Mouse (Mus musculus) gonadal fat pad, adult 2 months (tissue): ENCODE data around the gene Ccdc87. TPM values are rescaled to one million over a fixed set of nuclear protein-coding genes. Genes with fewer than 3 reads are reported as not detected.
"Not testable (repeated sequence)": the region's sequence is repeated elsewhere in the genome, so short reads cannot be mapped to it uniquely, and the experiment has no call there.

ENCODE experiments used
- DNase-seq: peaks from one replicate; pipeline ENCODE4 v3.0.0-alpha.2; 2012; ENCODE audit warnings: low read depth
- polyA plus RNA-seq: library from polyadenylated mRNA; depleted of rRNA; stranded (reverse); fragments of >200 nt; gene quantifications from 2 replicates; pipeline ENCODE4 v1.2.3, GENCODE M21; 2012; rRNA removed

Ccdc87 gene
- polyA plus RNA-seq, result 0.22 and 0.36 TPM in 2 replicates

DNA sequence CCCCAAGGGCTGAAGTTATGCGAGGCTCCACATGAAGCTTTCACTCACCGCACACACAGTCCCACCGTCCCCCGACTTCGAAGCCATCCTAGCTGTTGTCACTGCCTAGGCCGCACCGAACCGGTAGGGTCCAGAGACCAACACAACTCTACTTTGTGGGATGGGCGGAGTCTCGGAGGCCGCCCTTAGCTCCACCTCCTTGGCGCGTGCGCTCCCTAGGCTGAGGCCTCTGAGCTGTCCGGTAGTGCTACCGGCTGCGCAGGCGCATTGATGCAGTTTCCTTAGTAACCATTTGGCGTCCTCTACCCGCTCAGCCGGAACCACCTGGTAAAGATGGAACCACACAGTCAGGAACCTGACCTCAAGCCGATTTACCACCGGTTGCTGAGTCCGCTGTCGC lies at the start of gene Ccdc87, which contains the start of gene Ccs:
Gene Ccdc87 (plus strand): TSS at position 218 of the 400 bp plus-strand sequence.
Gene Ccs (minus strand): TSS at position 184 of the 400 bp plus-strand sequence.
- DNase-seq, result no peak

DNA sequence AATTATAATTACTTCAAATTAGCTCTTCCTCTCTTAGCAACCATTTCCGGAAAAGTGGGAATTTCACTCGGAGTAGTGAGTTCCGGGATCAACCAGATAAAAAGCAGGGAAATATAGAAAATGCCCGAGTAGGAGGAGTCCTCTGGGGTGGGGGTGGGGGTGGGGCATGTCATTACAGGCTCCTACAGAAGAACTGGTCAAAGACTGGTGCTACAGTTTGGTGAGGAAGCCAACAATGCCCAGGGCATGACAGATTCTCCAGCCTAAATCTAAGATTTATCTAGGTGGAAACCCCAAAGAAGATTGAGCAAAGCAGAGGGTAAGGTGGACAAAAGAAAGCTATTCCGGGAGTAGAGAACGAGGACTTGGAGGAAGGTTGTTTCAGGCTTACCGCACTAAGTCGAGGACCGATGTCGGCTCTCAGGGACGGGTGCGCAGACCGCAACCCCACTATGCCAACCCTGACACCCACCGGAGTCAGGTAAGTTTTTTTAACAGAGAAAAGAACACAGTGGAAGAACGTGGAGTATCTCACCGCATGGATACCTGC lies 45.8 kb upstream of the Ccdc87 start:
- no peak for DNase-seq

DNA sequence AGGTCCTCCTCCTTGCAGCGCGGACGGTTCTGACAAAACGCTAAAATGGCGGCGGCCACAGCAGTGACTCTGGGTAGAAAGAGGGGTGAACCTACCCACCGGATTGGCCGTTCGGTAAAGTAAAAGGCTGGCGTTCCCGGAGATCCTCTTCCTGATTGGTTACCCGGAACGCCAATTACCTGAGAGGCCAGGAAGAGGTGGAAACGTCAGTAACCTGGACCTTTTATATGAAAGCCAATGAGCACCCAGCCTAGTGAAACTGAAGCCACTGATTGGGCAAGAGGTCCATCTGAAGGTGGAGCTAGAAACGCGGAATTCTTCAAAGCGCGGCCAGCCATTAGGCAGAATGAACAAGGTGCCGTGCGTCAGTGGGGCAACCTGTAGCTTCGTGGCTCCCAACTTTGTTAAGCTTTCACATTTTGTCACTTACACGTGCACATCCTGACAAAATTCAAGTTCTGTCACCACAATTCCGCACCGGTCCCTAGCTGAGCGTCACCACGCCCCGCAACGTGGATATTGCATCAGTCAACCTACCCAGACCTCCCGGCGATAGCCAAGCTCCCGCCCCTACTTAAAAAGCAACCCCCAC lies 45.2 kb upstream of the Ccdc87 start, which contains the start of gene Rbm4:
Gene Rbm4 (minus strand): TSS at position 71 of the 592 bp plus-strand sequence.
- peak; percentile 99 for DNase-seq

DNA sequence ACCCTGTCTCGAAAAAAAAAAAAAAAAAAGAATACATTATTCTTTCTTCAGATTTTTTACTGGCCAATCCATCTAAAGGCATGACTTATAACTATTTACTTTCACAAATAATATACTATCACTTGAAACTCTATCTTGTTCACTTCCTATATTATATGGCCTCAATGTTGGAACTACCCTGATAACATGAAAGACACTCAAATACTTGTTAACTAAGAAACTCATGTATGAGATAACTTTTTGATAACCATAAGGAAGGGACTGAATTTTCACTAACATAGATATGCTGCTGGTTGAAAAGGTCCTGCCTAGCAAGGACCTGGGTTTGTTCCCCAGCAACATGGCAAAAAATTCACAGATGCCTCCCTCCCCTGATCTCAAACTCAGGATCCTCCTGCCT lies 43.2 kb upstream of the Ccdc87 start:
- no peak for DNase-seq

DNA sequence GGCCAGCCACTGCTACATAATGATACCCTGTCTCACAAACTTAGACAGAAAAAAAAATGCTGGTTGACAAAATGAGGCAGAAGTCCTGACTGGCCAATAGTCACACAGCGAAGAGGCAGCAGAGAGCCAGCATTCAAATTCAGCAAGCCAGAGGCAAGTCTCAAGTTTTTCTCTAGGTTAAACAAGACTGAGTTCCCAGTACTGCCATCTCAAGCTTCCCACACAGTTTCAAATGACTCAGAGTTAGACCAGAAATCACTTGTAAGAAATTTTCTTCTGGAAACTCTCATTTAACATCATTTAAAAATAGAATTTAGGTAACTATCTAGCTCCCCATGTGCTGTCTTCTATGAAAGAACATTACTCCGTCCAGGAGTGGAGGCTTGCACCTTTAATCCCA lies 41.3 kb upstream of the Ccdc87 start:
- no peak for DNase-seq

DNA sequence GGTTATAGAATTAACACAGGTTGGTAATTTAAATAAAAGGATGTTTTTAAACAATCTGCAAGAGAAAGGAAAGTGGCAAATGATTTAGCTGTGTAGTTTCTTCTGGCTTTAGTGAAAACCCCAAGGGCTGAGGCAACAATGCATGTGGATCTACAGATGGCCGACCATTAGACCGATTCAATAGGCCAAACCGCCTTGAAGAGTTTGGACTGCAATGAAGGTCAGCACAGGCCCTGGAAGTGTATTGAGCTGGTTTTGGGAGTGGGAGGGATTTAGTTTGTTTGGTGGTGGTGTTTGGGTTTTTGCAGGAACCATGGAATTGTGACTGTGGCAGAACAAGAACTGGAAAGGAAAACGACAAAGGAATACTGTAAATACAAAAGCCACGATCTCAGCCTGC lies 40.1 kb upstream of the Ccdc87 start:
- DNase-seq, result no peak

DNA sequence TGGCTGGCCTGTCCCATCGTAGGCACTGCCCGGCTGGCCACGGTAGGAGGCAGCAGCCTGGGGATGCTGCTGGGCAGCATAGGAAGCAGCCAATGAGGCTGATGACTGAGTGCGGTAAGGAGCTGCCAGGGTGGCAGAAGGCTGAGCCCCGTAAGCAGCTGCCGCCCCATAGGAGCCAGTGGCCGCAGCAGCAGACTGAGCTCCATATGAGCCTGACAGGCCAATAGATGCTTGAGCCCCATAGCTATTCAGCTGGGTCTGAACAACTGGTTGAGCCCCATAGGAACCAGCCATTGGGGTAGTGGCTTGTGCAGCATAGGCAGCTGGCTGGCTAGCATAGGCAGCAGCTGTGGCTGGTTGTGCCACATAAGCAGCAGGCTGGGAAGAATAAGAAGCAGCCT lies 36.5 kb upstream of the Ccdc87 start:
- DNase-seq, result no peak

DNA sequence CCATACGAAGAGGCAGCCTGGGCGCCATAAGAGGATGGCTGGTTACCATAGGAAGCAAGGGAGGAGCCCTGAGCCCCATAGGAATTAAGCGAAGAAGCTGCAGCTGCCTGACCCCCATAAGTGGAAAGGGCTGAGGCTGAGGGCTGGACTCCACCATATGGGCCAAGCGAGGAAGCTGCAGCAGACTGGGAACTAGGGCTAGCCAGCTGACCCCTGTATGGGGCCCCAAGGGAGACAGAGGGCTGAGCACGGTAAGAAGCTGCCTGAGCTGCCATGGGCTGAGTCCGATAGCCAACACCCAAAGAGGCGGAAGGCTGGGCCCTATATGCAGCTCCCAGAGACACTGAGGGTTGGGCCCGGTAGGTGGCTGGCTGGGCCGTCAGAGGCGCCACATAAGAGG lies 35.9 kb upstream of the Ccdc87 start:
- DNase-seq, result no peak

DNA sequence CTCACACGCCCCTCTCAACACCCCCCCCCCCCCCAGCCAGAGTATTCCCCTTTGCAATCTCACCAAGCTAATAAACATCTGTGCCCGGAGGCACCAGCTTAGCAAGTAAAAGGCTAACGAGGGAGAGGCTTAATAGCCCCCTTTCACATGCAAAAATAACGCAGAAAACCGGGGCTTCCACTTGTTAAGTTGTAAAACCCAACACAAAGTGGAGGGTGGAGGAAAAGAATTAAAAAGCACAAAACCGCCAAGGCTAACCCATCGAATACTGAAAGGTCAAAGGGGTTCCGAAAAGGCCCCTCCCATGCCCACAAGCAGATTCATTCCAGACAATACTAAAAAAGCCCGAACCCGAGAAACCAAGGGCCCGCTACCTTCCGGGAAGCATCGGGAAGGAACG lies 28.9 kb upstream of the Ccdc87 start:
- no peak for DNase-seq

DNA sequence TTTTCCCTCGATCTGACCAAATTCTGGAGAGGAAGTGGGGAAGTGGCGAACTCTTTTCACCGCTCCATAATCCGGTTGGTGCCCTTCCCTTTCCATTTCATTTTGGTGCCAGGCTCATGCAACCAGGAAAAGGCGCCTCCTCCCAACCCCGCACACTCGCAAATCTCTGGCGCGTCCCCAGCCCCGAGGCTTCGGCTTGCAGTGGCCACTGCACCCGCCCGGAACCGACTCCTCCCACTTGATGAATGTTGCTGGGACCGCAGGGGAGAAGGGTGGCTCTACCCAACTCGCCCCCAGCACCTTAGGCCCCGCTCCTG lies 28.5 kb upstream of the Ccdc87 start:
- DNase-seq, result no peak

DNA sequence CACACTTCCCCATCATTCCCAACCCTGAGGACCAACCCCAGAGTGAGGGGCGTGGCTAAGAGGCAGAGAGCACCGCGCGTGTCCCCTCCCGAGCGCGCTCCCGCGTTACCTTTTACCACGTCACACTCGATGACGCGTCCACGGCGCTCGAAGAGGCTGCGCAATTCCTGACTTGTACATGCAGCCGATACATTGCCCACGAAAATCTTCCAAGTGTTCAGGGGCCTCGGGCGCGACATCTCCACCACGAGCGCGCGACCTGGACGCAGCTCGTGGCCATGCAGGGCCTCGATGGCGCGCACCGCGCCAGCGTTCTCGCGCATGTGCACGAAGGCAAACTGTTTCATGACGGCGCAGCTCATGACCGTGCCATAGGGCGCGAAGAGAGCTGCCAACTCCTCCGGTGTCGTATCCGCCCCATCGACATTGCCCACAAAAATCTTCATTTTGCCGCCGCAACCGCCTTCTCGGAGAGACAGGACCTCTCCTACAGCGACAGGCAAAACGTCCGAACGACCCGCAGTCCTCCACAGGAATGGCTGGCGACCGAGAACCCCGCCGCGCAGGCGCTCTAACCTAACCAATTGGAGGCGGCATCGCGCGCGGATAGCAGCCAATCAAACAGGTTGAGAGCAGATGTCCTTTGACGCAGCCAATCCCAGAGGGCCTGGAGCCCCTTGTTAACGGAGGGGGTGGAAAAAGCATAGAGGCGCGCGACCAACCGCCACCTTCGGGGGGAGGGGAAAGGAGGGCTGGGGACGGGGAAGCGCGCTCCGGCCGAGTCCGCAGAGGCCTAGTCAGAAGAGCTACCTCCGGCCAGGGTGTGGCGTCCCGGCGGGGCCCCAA lies 27.9 kb upstream of the Ccdc87 start, which contains the start of the genes Gm21992 and Rbm14:
Gene Gm21992 (minus strand): TSS at position 550 of the 846 bp plus-strand sequence.
Gene Rbm14 (minus strand): TSS at position 572 of the 846 bp plus-strand sequence.
- DNase-seq, result peak; percentile 86

DNA sequence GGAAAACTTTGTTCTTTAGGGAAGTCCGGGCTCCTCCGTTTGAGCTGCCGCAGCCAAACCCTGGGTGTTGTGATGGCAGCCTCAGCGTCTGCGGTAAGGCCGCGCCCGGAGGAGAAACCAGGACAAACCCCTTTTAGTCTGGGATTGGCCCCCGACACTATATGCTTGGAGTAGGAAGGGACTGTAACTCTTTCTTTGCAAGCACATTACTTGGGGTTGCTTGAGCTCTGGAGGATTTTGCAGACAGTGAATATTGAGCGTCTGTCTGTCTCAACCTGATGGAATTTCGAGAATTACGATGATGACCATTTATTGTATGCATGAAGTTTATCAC lies 27.3 kb upstream of the Ccdc87 start:
- no peak for DNase-seq

DNA sequence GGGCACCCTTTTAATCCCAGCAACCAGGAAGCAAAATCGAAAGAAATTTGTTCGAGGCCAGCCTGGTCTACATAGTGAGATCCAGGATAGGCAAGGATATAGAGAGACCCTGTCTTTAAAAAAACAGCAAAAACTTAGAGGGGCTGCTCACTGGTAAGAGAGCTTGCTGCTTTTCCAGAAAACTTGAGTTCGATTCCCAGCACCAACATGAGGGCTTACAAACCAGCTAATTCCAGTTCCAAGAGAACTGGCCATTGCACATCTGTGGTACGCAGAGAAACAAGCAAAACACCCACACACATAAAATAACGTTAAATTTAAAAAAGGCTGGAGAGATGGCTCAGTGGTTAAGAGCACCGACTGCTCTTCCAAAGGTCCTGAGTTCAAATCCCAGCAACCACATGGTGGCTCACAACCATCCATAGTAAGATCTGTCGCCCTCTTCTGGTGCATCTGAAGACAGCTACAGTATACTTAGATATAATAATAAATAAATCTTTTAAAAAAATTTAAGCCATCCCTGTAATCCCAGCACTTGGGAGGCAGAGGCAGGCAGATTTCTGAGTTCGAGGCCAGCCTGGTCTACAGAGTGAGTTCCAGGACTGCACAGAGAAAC lies 26.7 kb upstream of the Ccdc87 start:
- DNase-seq, result not testable (repeated sequence)

DNA sequence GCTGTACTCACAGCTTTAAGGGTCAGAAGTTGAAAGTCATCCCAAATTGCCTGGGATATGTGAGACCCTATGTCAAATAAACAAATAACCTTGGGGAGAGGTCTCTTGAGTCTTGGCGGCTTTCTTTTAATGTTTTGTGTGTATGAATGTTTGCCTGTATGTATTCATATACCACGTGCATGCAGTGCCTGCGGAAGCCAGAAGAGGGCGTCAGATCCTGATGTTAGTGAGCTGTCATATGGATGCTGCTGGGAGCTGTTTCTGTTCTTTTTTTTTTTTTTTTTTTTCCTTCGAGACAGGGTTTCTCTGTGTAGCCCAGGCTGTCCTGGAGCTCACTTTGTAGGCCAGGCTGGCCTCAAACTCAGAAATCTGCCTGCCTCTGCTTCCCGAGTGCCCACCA lies 26.2 kb upstream of the Ccdc87 start:
- no peak for DNase-seq

DNA sequence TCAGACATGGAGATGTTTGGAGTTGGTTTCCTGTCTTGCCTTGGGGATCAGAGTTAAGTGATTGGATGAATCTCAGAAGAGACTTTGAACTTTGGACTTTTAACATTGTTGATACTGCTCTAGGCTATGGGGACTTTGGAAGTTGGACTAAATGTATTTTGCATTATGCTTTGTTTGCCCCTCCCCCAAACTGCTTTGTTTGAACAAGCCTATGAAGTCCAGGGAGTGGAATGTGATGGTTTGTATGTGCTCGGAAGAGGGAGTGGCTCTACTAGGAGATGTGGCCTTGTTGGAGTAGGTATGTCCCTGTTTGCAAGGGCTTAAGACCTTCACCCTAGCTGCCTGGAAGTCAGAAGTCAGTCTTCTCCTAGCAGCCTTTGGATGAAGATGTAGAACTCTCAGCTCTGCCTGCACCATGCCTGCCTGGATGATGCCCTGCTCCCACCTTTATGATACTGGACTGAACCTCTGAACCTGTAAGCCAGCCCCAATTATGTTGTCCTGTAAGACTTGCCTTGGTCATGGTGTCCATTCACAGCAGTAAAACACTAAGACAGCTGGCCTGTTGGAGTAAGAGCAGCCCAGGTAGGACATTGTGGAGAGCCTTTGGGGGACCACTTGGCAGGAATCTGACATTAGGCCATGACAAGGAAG lies 21.9 kb upstream of the Ccdc87 start:
- DNase-seq, result no peak

DNA sequence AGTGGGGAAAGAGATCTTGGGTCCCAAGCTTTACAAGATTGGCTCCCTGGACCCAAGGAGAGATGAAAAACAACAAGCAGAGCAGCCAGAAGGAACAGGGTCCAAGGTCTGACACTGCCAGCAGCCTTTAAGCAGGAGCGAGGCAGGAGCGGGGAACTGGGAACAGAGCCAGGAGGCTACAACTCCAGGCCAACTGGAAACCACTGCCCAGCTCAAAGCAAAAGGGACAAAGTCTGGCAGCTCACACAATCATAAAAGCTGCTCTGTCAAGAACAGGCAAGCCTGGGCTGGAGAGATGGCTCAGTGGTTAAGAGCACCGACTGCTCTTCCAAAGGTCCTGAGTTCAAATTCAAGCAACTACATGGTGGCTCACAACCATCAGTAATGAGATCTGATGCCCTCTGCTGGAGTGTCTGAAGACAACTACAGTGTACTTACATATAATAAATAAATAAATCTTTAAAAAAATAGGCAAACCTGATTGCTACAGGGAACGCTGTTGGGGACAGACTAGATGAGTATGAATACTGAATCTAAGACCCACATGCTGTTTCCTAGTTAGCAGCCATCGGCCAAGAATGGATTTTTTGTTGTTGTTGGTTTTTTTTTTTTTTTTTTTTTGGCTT lies 18.4 kb upstream of the Ccdc87 start:
- no peak for DNase-seq

DNA sequence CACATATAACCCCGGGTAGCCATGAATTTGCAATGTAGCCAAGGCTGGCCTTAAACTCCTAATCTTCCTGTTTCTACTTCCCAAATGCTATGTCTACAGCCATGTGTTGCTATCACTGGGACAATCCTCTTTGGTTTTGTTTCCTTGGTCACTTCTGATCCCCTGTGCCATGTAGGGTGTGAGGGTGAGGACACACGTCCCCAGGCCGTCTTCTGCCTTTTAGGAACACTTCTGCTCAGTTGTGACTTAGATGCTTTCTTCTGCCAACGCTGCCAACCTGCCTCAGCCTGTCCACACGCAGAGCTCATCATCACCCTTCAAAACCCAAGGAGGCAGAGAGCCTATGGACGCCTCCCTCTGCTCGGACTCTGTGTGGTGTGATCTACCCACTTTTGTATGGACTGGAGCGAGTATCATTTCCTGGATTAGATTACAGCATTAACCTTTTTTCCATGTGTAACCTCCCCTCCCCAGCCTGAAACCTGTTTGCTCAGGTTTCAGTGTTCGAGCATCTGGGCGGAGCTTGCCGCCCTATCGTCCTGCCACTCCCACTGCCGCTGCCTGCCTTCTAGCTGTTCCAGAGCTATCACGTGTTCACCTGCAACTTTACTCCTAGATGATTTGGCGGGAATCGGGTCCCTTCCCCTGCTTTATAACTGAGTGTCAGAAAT lies 10.6 kb upstream of the Ccdc87 start:
- DNase-seq, result no peak

DNA sequence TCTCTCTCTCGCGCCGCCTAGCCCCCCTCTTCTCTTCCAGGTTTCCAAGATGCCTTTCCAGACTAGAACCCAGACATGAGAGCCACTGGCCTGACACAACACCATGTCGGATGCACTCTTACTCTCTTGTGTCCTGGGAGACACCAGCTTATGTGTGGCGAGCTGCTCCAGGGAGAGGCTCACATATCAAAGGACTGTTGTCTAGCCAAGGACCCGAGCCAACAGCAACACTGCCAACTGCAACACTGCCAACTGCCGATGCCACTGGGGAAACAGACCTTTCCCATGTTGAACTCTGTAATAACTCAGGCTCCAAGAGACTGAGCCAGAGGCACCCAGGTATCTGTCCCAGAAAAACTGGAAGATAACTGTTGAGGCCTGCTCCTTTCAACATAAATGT lies 10.0 kb upstream of the Ccdc87 start:
- peak; percentile 88 for DNase-seq

DNA sequence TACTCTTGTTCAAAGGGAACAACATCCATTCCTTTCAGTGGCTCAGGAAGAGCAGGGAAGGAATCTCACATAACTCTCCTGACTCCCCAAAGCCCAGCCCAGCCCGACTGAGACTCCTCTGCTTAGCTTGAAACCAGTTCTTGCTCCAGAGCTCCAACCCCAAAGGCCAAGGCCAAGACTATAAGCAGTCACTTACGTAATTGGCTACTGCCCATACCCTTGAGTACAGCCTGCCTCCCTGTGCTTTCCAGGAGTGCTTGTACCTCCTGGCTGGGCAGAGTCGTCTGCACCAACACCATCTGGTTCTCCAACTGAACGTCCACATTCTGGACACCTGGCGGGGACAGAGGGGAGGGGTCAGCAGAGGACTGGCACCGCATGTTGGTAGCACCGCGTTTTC lies 5.2 kb upstream of the Ccdc87 start:
- peak; percentile 88 for DNase-seq

DNA sequence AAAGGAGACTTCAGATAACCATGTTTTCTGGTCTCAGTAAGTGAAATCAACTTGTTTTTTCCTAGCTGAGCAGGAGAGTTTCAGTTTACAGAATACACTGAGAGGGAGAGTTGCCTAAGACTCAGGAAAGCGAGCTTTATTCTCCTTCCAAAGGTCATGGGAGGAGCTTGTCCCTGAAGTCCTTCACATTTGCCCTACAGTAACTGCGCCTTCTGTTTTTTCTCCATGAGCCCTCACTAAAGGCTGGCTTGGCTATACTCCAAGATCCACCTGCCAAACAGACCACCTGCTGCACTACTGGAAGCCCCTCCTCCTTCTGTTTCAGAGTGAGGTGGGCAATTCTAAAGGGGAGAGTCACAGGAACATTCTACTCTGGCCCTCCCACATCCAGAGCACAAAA lies 3.1 kb upstream of the Ccdc87 start:
- DNase-seq, result no peak

DNA sequence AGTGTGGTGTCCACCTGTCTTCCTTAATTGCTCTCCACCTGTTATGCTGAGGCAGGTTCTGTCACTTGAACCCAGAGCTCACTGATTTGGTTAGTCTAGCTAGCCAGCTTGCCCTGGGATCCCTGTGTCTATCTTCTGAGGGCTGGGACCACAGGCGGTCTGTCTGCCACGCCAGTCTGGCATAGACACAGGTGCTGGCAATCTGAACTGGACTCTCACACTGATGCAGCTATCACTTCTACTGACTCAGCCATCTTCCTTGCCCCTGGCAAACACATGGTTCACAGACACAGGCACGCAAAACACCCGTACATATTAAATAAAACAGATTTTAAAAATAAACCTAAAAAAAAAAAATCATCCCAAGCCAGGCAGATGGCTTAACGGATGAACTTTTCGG lies 2.1 kb upstream of the Ccdc87 start:
- no peak for DNase-seq
